Mouse (Mus musculus): ENCODE data around the gene Lrrc42.

- TF ChIP-seq CTCF (IDR thresholded peaks at IDR 0.05; ENCODE audit: control insufficient read depth, insufficient read depth, insufficient replicate concordance, low read depth, low read length) (no peak), POLR2A (IDR thresholded peaks at IDR 0.05; ENCODE audit: control insufficient read depth, low read depth, low read length) (no peak)
These were observed 59.5 kb downstream of the Lrrc42 start for GRCm38 (mm10) chr4:107193841-107194240.
